Mouse (Mus musculus) limb, embryonic 12.5 days (tissue): ENCODE measurements around the gene Nudt15. TPM values are rescaled to one million over a fixed set of nuclear protein-coding genes. Genes with fewer than 3 reads are reported as not detected.
A peak's percentile ranks its signal among the peaks of the same experiment; 100 is the strongest.

Source experiments
- ATAC-seq: fragments of 200-750 bp; cut with Nextera tagmentation; 2 replicates; pipeline ENCODE4 v1.8.0; 2017; ENCODE audit warnings: low read depth, moderate TSS enrichment; ENCODE audit not compliant: insufficient number of reproducible peaks, insufficient read depth, low FRiP score, low TSS enrichment
- H3K27ac ChIP-seq: fragments of 300-500 bp; sonication (generic); 2 replicates; pipeline ENCODE4 v1.5.1; 2016; ENCODE audit warnings: mild to moderate bottlenecking, moderate library complexity
- H3K27me3 ChIP-seq: fragments of 300-500 bp; sonication (generic); 2 replicates; pipeline ENCODE4 v1.6.1; 2016; ENCODE audit warnings: mild to moderate bottlenecking, moderate library complexity
- H3K36me3 ChIP-seq: fragments of 300-500 bp; sonication (generic); 2 replicates; pipeline ENCODE4 v1.6.1; 2016; ENCODE audit warnings: mild to moderate bottlenecking, moderate library complexity
- H3K4me1 ChIP-seq: fragments of 300-500 bp; sonication (generic); replicated peaks from 2 replicates; pipeline ENCODE4 v1.6.1; 2016
- H3K4me2 ChIP-seq: fragments of 300-500 bp; sonication (generic); 2 replicates; pipeline ENCODE4 v1.6.1; 2016; ENCODE audit warnings: mild to moderate bottlenecking, moderate library complexity
- H3K4me3 ChIP-seq: fragments of 300-500 bp; sonication (generic); replicated peaks from 2 replicates; pipeline ENCODE4 v1.5.1; 2016; ENCODE audit warnings: mild to moderate bottlenecking
- H3K9ac ChIP-seq: fragments of 300-500 bp; sonication (generic); replicated peaks from 2 replicates; pipeline ENCODE4 v1.6.1; 2016; ENCODE audit warnings: mild to moderate bottlenecking, moderate library complexity
- H3K9me3 ChIP-seq: fragments of 300-500 bp; sonication (generic); 2 replicates; pipeline ENCODE4 v1.6.1; 2016; ENCODE audit warnings: mild to moderate bottlenecking, moderate library complexity
- WGBS: fragments of 180-500 bp; shearing (Covaris S2); methylation state at CpG from one replicate; pipeline ENCODE4 v1.1.7; 2016; 5-methylcytosine and 5-hydroxymethylcytosine counted together
- polyA plus RNA-seq: library from polyadenylated mRNA; unstranded; fragments of >200 nt; fragmentation: Nextera tagmentation; extraction: Ambion mirVana; gene quantifications from 2 replicates; pipeline ENCODE4 v1.2.1, GENCODE M21; 2016

The Nudt15 gene
- polyA plus RNA-seq, 1 experiment from 2014 or later: 6.8 TPM

DNA sequence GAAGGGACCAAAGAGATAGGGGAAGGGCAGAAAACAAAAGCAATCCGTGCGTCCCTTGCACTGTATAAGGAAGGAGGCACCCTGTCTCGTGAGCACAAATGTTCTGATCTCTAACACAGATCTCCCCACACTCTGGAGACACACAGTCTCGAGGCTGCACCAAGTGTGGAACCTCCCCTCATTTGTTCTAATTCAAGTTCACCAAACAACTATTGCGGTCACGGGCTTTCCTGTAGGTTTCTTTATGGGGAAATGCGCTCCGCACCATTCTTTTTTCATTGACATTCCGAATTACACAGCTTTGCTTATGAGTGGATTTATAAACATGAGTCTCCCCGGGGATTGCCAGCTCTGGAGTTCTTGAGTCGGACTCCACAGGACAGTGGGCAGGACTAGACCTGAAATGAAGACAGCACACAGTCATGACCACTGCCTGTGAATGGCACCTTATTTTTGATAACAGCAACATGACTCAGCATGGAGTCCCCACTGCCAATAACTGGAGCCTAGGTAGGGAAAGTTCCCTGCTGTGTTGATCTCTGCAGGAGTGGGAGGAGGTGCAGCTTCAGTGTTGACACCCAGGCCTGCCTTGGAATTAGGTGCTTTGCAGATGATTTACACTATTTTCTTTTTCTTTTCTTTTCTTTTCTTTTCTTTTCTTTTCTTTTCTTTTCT, 40.2 kb downstream of the Nudt15 start:
- no peaks in the 10 kb centered on the region for H3K9me3 ChIP-seq
- WGBS: 77% methylated on average over 11 of the region's 11 CpGs
- no peak for ATAC-seq

DNA sequence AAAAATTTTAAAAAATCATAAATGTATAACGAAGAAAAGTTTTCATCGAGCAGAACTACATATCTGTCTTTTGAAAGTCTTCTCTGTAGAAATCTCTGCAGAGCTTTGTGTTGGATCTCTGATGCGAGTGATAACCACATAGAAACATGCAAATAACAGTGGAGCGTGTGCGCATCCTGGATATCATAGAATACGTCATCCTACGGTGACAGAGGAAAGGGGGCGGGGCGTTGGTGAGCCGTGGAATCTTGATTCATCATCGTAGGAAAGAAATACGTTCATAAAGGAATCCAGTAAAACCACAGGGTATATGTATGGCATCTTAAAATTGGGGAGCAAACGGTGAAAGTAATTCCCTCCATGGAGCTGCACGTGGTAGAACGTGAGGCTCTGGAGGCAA, 40.8 kb downstream of the Nudt15 start:
- no peak for ATAC-seq
- Histone ChIP-seq H3K4me3 (no peak overlapping the region), H3K9ac (no peak overlapping the region), H3K27me3 (no peaks in the 10 kb centered on the region), H3K27ac (no peak overlapping the region), H3K36me3 (peaks cover 6% of the 10 kb centered on the region), H3K4me1 (peaks cover 22% of the 10 kb centered on the region), H3K4me2 (no peak overlapping the region), H3K9me3 (no peaks in the 10 kb centered on the region)
- 87% methylated on average over 15 of the region's 15 CpGs for WGBS

More for the DNA sequence above, 40.2 kb downstream of the Nudt15 start:
- peaks cover 12% of the 10 kb centered on the region for H3K36me3 ChIP-seq
- no peak overlapping the region for H3K9ac ChIP-seq
- no peaks in the 10 kb centered on the region for H3K27me3 ChIP-seq
- no peak overlapping the region for H3K4me2 ChIP-seq
- H3K4me1 ChIP-seq: peaks cover 17% of the 10 kb centered on the region
- no peak overlapping the region for H3K27ac ChIP-seq
- H3K4me3 ChIP-seq: no peak overlapping the region

DNA sequence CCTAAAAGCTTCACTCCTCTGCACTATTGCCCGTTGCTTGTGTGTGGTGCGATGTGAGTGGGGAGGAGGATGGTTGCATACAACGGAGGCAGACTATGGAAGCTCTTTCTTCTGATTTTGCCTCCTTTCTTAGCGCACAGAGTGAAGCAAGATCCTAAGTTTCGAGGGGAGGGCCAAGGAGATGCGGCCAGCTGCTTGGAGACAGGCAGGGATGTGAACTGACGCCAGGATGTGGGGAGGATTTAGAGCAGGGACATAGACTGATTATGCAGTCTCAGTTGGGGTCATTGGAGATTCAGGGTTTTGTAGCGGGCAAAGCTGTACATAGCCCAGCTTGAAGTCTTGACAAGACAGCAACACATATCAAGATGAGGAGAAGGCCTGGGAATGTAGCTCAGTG, 41.8 kb downstream of the Nudt15 start:
- Histone ChIP-seq H3K27me3 (no peaks in the 10 kb centered on the region), H3K27ac (no peak overlapping the region), H3K4me3 (no peak overlapping the region), H3K9ac (no peak overlapping the region), H3K9me3 (no peaks in the 10 kb centered on the region), H3K4me1 (peaks cover 22% of the 10 kb centered on the region), H3K4me2 (no peak overlapping the region), H3K36me3 (no peaks in the 10 kb centered on the region)
- no peak for ATAC-seq
- 64% methylated on average over 8 of the region's 8 CpGs for WGBS

DNA sequence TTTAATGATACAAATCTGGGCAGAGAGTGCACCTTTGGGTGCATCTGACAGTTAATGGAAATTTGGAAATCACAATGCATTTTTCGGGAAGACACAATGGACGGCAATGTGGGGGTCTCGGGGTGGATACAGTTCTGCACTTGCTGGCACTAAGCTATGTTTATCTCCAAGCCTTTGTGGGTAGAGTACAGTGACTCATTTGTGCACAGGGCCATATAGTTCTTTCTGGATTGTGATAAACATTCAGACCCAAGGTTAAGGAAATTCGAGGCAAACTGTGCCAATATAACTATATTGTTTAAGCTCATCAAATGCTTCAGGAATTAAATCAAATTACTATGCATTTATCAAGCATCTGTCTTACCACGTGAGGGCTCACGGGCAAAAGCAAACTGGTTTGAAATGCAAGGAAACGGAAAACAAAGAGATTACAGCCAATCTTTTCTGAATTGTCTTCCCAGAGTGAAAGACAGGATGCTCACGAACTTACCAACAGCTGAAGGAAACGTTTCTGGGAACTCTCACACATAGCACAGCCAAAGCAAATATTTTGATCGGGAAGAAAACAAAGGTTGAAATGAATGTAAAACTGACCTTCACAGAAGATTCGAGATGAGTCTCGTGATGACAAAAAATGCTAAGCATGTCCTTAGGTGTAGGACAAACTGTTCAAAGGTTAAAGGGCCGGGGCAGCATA, 44.7 kb downstream of the Nudt15 start:
- peaks cover 12% of the 10 kb centered on the region for H3K4me1 ChIP-seq
- 77% methylated on average over 13 of the region's 13 CpGs for WGBS
- H3K9ac ChIP-seq: no peak overlapping the region
- H3K9me3 ChIP-seq: no peaks in the 10 kb centered on the region
- no peaks in the 10 kb centered on the region for H3K27me3 ChIP-seq
- no peak overlapping the region for H3K4me2 ChIP-seq
- no peaks in the 10 kb centered on the region for H3K36me3 ChIP-seq
- H3K27ac ChIP-seq: peak overlapping the region; percentile 73; the same call in 1 of the 2 replicates
- ATAC-seq: no peak
- H3K4me3 ChIP-seq: no peak overlapping the region

DNA sequence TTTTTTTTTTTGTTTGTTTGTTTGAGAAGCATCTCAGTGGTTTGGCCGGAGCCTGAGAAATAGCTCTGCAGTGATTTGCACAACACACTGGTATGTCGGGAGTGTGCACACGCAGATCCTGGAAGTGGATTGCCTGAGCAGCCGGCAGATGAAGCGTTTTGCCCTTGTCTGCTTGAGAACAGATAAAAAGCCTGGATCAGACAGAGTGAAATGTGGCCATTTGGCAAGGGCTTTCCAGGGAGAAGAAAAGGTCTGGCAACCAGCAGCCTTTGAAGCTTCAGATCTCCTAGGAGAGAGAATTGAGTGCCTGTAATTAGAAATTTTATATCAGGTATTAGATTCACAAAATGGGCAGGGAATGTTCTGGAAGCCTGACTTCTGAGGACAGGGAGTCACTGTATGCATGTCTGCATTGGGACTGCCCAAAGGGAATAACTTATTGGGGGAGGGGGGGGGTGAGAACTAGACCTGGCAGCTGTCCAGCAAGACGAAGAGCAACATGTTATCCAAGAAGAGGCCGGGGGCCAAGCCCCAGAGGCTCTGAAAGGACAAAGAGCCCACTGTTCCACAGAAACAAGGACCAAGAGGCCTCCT, 45.4 kb downstream of the Nudt15 start:
- H3K4me2 ChIP-seq: no peak overlapping the region
- H3K36me3 ChIP-seq: no peaks in the 10 kb centered on the region
- H3K27me3 ChIP-seq: no peaks in the 10 kb centered on the region
- H3K4me3 ChIP-seq: no peak overlapping the region
- 38% methylated on average over 7 of the region's 7 CpGs for WGBS
- peak; percentile 44; the same call in 1 of the 2 replicates for ATAC-seq
- no peak overlapping the region for H3K9ac ChIP-seq
- no peaks in the 10 kb centered on the region for H3K9me3 ChIP-seq
- H3K27ac ChIP-seq: peak overlapping the region; percentile 73
- peaks cover 12% of the 10 kb centered on the region for H3K4me1 ChIP-seq

DNA sequence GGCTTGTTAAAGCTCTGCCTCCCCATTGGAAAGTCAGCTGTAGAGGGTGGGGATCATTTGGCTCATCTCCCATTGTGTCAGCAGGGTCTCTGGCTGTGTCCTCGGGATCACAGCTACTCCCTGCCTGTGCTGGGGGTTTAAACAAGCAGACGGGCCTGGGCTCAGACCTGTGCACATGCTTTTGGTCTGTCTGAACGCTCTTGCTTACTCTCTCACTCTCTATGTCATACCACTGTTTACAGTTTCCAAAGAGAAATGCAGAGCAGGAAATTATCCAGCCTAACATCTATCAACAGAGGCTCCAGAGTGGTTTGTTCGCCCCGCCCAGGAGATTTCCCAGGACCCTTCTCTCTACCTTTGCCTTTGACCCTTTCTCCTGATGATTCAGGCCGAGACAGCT, 46.3 kb downstream of the Nudt15 start:
- no peak overlapping the region for H3K9ac ChIP-seq
- no peaks in the 10 kb centered on the region for H3K9me3 ChIP-seq
- no peak overlapping the region for H3K4me3 ChIP-seq
- no peaks in the 10 kb centered on the region for H3K27me3 ChIP-seq
- H3K4me2 ChIP-seq: no peak overlapping the region
- peaks cover 12% of the 10 kb centered on the region for H3K4me1 ChIP-seq
- H3K36me3 ChIP-seq: no peaks in the 10 kb centered on the region
- WGBS: 72% methylated on average over 6 of the region's 6 CpGs
- ATAC-seq: no peak
- no peak overlapping the region for H3K27ac ChIP-seq

DNA sequence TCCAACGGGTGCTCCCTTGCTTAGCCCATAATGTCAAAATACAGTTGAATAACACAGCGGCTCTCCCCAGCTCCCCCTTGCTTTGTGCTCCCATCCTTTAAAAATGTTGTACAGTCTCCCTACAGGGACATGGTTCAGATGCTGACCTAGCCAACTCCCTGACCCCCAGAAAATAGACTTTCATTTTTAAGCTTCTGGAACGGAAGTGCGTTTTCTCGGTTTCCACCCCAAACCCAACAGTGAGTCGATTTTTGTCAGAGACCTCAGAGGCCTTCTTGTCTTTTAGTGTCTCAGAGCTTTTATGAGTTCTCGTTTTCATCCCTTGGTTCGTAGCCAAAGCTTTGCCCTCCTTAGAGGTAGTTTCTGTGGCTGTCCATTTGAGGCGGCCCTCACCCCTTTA, 46.8 kb downstream of the Nudt15 start:
- no peaks in the 10 kb centered on the region for H3K36me3 ChIP-seq
- ATAC-seq: no peak
- no peak overlapping the region for H3K4me2 ChIP-seq
- WGBS: 90% methylated on average over 9 of the region's 9 CpGs
- H3K9me3 ChIP-seq: no peaks in the 10 kb centered on the region
- no peak overlapping the region for H3K4me3 ChIP-seq
- no peak overlapping the region for H3K9ac ChIP-seq
- no peaks in the 10 kb centered on the region for H3K27me3 ChIP-seq
- H3K4me1 ChIP-seq: peaks cover 12% of the 10 kb centered on the region
- H3K27ac ChIP-seq: no peak overlapping the region

DNA sequence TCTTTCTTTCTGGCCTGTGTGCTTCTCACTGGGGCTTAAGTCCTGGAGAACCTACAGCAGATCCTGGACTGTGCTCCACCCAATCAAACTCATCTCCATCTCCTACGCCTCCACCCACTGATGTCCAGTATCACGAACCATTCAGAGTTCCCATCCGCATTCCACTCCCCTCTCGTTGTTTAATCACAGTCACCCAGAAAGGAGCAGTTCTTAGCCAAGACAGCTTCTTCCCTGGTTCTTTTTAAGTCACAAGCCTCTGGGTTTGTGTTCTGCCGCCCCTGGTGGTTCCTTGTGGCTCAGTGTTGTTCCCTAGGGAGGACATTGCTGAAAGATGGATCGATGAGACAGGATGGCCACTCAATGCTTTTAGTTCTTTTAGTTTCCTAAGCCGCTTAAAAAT, 52.3 kb downstream of the Nudt15 start:
- 79% methylated on average over 7 of the region's 7 CpGs for WGBS

DNA sequence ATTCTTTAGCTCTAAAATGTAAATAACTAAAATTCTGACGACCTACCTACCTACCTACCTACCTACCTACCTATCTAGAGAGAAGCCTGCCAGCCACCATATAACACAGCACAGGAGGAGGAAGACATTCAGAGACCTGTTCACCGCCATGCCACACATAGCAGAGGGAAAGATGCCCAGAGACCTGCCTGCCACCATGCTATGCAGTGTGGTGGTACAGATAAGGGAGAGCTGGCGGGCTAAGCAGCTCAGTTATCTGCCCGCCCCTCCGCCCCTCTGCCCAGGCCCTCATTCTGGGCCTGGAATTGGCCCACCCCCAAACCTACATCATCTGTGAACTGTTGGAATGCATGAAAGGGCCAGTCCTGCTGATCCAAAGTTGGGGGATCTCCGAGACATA, 53.9 kb downstream of the Nudt15 start:
- H3K36me3 ChIP-seq: no peaks in the 10 kb centered on the region
- H3K4me3 ChIP-seq: no peak overlapping the region
- no peak overlapping the region for H3K9ac ChIP-seq
- H3K27ac ChIP-seq: no peak overlapping the region
- 77% methylated on average over 6 of the region's 6 CpGs for WGBS
- no peak for ATAC-seq
- H3K27me3 ChIP-seq: no peaks in the 10 kb centered on the region
- H3K4me1 ChIP-seq: no peaks in the 10 kb centered on the region
- H3K4me2 ChIP-seq: no peak overlapping the region
- H3K9me3 ChIP-seq: no peaks in the 10 kb centered on the region

More for the DNA sequence above, 52.3 kb downstream of the Nudt15 start:
- H3K4me3 ChIP-seq: no peak overlapping the region
- no peaks in the 10 kb centered on the region for H3K36me3 ChIP-seq
- no peaks in the 10 kb centered on the region for H3K27me3 ChIP-seq
- no peak for ATAC-seq
- no peaks in the 10 kb centered on the region for H3K9me3 ChIP-seq
- H3K9ac ChIP-seq: no peak overlapping the region
- H3K27ac ChIP-seq: no peak overlapping the region
- H3K4me1 ChIP-seq: no peaks in the 10 kb centered on the region
- no peak overlapping the region for H3K4me2 ChIP-seq

DNA sequence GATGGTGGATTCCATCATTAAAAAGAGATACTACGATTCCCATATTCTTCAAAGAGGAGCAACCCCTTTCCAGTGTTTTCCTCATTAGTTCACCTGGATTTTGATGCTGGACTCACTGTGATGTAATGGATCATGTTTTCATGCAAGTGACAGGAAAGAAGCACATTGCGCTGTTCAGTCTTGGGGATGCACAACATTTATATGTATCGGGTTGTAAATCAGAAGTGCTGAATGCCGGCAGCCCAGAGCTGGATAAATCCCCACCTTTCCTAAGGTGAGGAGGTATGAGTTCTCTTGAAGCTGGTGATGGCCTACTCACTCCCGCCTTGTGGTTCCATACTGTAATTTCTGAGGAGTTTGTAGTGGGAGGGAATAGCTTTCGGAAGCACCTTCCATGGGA, 54.7 kb downstream of the Nudt15 start:
- ATAC-seq: no peak
- no peak overlapping the region for H3K9ac ChIP-seq
- no peaks in the 10 kb centered on the region for H3K27me3 ChIP-seq
- no peaks in the 10 kb centered on the region for H3K9me3 ChIP-seq
- no peaks in the 10 kb centered on the region for H3K4me1 ChIP-seq
- no peak overlapping the region for H3K27ac ChIP-seq
- 93% methylated on average over 6 of the region's 6 CpGs for WGBS
- no peak overlapping the region for H3K4me2 ChIP-seq
- no peak overlapping the region for H3K4me3 ChIP-seq
- no peaks in the 10 kb centered on the region for H3K36me3 ChIP-seq

DNA sequence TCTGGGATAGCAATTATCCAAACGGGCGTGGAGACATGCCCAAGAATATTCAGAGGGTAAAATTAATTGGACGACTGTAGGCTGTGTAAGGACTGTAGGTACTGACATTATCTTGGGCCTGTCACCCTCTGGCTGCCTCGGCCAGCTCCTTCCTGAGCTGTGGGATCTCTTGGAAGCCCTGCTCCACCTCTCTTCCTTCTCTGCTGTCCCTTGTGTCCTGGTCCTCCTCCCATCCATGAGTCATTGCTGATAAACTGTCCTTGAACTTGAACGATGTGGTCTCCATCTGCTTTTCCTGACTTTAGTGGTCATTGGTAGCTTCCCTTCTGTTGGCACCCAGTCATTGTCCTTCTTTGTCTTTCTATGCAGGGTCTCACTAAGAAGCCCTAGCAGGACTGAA, 61.4 kb downstream of the Nudt15 start:
- Histone ChIP-seq H3K4me2 (no peak overlapping the region), H3K9me3 (no peaks in the 10 kb centered on the region), H3K4me3 (no peak overlapping the region), H3K4me1 (peaks cover 8% of the 10 kb centered on the region), H3K27me3 (no peaks in the 10 kb centered on the region), H3K9ac (no peak overlapping the region), H3K27ac (no peak overlapping the region), H3K36me3 (no peaks in the 10 kb centered on the region)
- ATAC-seq: no peak
- 84% methylated on average over 5 of the region's 5 CpGs for WGBS
